Mouse (Mus musculus): ENCODE measurements around the gene Rps6.

Rps6 gene

DNA sequence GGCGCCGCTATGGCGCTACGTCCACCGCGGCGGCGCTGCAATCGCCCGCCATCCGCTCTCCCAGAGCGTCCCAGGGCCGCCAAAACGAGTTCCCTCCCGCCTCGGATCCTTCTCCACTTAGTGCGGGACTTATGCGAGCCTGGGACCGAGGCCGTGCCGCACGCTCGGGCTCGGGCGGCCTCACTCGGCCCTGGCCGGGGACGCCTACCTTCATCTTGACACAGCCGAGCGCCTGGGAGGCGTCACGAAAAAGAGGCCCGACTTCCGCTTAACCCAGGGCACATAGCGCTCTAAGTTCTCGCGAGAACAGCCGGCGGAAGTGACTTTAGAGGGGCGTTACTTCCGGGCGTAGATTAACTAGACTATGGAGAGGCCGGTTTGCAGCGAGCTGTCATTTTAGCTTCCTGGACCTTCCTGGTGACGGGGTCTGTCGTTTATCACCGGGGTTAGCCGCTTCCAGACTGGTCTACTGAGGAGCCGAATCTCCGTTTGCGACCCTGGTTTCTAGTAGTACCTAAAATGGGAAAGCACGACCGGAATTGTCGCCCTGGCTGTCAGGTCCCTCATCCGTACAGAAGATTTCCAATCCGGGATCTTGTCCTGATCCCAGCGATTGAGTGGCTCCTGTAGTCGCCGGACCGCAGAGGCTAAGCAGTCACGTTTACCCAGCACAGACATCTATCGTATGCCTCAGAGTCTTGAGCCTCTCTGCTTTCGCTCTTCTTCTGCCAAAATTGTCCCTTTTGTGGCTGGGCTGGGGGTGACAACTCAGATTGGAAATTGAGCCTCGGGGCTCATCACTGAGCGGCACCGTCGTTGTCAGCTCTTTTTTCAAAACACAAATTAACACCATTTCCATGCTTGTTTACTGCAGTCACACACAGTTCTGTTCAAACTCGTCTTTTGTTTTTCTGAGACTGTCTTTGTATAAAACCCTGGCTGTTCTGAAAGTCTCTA is at the start of gene Rps6:
Rps6 (minus strand) TSS at position 300 of the 957 bp plus-strand sequence.
- DNase-seq (ENCODE audit: low spot score in 2 of 2): peak; percentile 94 to 96

- no peak for DNase-seq (ENCODE audit: low spot score in 2 of 2)
Measured at GRCm38 (mm10) chr4:86905869-86906268, 48.7 kb upstream of the Rps6 start.

DNA sequence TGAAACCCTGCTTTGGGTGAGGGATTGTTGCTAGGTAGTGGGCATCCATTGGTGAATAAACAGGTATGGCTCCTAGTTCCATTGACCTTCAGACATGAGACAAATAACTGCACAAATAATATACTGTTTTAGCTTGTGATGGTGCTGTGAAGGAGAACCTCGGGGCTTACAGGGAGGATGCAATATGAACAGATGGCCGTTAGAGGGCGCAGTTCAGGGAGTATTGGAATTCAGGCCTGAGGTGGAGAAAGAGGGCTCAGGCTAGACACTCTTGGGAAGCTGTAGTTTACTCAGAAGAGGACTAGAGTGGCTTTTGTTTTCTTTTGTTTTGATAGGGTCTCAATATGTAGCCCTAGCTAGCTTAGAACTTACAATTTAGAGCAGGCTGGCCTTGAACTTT is 47.8 kb upstream of the Rps6 start:
- DNase-seq (ENCODE audit: low spot score in 2 of 2): no peak

GRCm38 (mm10) chr4:86902351-86902750 is 45.1 kb upstream of the Rps6 start:
- no peak for DNase-seq (ENCODE audit: low spot score in 2 of 2)

DNA sequence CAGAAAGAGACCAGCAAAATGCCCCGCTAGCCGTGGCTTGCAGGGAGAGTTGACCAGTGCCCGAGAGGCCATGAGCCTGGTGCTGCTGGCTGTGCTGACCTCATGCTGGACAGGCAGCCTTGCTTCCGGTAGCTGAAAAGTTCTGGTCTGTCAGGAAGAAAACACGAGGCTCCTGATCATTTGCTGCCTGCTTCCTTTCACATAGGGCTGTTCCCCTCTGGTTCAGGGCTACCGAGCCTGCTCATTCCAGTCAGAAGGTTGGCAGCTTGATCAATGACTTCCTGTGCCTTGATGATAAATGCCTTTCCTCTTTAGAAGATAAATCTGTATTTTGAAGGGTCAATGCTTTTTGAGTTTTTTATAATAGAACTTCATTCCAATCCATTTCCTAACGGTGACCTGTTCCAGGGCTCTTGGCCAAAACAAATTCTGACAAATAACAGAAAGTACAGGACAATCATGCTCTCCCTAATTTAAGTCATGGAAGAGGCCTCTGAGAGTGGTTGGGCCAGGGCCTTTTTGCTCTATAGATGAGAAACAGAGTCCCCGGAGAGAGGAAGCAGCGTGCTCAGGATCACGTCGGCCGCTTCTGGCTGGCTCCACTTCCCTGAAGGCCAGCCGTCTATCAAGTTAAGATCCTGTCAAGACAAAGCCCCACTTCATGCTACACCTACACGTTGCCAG is 41.7 kb upstream of the Rps6 start:
- no peak for DNase-seq (ENCODE audit: low spot score in 2 of 2)

- DNase-seq (ENCODE audit: low spot score in 2 of 2): no peak
Measured at GRCm38 (mm10) chr4:86897411-86897810, 40.2 kb upstream of the Rps6 start.

DNA sequence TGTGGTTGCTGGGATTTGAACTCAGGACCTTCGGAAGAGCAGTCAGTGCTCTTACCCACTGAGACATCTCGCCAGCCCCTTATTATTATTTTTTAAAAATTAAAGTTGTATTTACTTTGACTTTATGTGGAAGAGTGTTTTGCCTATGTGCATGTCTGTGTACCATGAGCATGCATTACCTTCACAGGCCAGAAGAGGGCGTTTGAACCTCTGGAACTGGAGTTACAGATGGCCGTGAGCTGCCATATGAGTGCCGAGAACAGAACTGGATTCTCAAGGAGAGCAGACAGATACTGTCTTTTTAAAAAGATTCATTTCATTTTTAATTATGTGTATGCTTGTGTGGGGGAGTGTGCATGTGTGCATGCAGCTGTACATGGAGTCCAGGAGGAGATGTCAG is 30.7 kb upstream of the Rps6 start:
- DNase-seq (ENCODE audit: low spot score in 2 of 2): no peak

DNA sequence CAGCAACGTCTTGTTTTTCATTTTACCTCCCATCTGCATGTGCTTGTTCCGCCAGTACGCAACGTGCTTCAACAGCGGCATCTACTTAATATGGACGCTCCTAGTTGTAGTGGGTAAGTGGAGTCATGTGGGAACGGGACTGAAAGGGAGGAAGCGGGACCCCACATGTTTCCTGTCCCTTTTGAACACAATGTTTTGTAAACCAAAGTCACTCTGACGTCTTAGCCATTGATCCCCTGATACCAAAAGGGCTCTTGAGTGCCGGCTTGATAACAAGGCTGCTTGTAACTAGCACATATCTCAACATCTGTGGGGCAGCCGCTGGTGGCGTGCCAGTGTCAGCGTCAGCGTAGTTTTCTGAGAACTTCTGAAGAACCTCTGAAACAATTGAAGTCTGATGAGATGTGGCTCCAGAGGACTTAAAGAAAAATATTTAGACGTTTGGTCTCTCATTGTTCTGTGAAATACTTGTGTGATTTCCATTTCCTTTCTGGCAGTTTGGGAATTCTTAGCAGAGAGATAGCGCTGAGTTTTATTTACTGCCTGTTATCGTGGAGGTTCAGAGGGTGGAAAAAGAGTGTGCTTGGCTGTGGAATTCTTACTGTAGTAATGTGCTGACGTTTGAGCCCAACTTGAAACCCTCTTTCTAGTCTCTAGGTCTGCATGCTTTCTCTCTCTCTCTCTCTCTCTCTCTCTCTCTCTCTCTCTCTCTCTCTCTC is 29.1 kb upstream of the Rps6 start:
- DNase-seq (ENCODE audit: low spot score in 2 of 2): no peak

DNA sequence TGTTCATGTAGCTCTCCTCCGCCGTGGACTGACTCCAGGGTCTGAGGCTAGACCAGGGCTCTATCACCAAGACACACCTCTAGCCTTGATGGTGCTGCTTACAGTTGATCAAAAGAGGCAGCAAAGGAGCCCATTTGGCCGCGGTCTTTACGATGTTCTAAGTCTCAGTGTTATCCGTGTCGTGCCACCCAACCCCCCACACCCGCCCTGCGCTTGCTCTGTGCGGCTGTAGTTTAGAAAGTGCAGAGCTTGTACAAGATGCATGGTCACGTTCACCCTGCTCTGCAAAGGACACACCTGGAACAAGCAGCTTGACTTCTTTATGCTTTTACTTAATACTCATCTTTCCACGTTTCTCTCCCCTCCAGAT is 28.6 kb upstream of the Rps6 start:
- DNase-seq (ENCODE audit: low spot score in 2 of 2): no peak

DNA sequence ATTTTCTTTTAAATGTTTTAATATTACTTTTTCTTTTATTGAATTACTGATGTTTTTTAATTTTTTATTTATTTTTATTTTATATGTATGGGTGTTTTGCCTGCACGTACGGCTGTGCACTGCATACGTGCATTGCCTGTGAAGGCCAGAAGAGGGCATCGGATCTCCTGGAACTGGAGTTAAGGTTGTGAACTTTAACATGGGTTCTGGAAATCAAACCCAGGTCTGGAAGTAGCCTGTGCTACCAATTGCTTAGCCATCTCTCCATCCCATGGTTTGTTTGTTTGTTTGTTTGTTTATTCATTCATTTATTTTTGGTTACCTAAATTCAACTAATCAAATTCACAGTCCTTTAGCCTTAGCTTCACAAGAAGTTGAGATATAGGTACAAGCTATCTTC is 27.7 kb upstream of the Rps6 start:
- DNase-seq (ENCODE audit: low spot score in 2 of 2): no peak

GRCm38 (mm10) chr4:86882413-86882812 is 25.2 kb upstream of the Rps6 start:
- DNase-seq (ENCODE audit: low spot score in 2 of 2): no peak

DNA sequence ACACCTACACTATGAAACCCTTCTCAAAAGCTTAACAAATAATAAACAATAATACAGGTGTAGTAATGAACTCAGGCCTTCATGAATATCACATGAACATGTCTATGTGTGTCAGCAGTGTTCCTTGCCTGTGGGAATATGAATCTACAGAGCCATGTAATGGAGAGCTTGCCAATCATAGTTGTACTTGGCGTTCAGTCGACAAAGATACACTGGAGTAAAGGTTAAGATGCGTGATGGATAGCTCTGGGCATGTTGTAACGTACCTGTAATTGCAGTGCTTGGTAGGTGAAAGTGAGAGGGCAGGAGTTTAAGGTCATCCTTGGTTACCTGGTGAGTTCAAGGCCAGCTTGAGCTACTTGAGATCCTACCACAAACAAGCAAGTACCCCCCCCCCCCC is 24.0 kb upstream of the Rps6 start:
- DNase-seq (ENCODE audit: low spot score in 2 of 2): no peak

GRCm38 (mm10) chr4:86879477-86879876 is 22.3 kb upstream of the Rps6 start:
- DNase-seq (ENCODE audit: low spot score in 2 of 2): no peak

GRCm38 (mm10) chr4:86874146-86874847 is 17.1 kb upstream of the Rps6 start, which contains the start of gene Acer2:
Gene Acer2, plus strand, starts transcription at chr4:86874396.
- DNase-seq (ENCODE audit: low spot score in 2 of 2): peak; percentile 55 to 57

- DNase-seq (ENCODE audit: low spot score in 2 of 2): no peak
Measured at GRCm38 (mm10) chr4:86873072-86873471, 15.9 kb upstream of the Rps6 start.

DNA sequence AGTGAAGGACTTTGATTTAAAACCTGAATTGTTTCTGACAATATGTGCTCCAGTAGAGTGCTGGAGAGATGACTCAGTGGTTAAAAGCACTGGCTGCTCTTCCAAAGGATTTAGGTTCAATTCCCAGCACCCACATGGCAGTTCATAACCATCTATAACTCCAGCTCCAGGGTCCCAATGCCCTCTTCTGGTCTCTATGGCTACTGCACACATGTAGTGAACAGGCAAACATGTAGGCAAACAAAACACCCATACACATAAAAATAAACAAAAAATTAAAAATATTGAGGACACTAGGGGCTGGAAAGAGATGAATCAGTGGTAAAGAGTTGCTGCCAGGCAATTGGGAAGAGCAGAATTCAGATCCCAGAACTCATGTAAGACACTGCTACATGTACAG is 14.8 kb upstream of the Rps6 start:
- DNase-seq (ENCODE audit: low spot score in 2 of 2): no peak

DNA sequence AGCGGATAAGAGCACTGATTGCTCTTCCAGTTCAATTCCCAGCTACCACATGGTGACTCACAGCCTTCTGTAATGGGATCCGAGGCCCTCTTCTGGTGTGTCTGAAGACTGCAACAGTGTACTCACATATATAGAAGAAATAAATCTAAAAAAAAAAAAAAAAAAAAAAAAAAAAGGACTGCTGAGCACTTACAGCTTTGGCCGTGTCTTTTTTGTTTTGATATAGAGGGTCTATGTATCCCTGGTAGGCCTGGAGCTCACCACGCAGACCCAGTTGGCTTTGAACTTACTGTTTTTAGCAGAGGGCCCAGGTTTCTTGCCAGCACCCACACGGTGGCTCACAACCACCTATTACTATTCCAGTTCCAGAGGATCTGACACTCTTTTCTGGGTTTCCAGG is 6.9 kb upstream of the Rps6 start:
- no peak for DNase-seq (ENCODE audit: low spot score in 2 of 2)

GRCm38 (mm10) chr4:86858070-86858440 is 843 bp upstream of the Rps6 start:
- no peak for DNase-seq (ENCODE audit: low spot score in 2 of 2)

- DNase-seq (ENCODE audit: low spot score in 2 of 2): no peak
Measured at GRCm38 (mm10) chr4:86856304-86857112, 704 bp downstream of the Rps6 start.

DNA sequence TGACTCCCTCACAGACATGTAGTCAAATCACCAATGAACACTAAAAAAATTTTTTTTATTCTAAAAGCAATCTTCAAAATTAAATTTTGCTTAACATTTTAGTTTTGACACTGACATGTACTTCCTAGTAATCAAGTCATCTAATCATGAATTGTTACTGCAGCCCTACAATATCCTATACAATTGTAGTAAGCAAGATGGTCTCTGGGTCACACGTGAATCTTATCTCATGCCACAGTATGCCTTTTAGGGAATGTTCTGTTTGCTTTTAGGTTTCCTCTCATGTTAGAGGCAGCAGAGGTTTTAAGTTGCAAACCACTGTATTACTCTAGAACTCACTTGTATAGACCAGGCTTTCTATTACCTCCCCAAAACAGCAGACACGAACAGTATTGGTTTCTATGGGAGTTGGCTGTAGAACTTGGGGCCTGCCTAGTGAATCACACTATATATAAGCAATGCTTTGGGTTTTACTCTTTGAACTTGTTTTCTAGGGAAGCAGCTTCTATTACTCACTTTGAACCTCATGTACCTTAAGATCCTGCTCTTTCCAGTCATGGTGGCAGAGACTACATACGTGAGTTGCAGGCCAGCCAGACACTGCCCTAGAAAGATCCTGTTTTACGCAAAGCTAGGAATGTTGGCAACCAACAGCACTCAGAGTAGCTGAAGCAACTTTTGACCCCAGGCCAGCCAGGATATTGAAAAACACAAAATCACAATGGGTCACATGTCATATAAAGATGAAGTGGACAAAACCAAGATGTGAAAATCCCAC is 4.2 kb downstream of the Rps6 start:
- DNase-seq (ENCODE audit: low spot score in 2 of 2): no peak

All from frontal cortex, postnatal 25 days (tissue).